Mouse (Mus musculus) effector memory CD4-positive, alpha-beta T cell, adult 5 months (primary cell): Measurements from ENCODE around the gene Capn5. TPM values are rescaled to one million over a fixed set of nuclear protein-coding genes. Genes with fewer than 3 reads are reported as not detected.

Experiments used
- polyA plus RNA-seq: library from polyadenylated mRNA; unstranded; fragments of 100-300 nt; shearing (Covaris generic); gene quantifications from one replicate; pipeline ENCODE4 v1.2.1, GENCODE M21; 2017

Capn5 gene
- polyA plus RNA-seq, result 0.52 TPM

GRCm38 (mm10) chr7:98177929-98178559, at the start of gene Capn5:
Capn5 (minus strand) TSS chr7:98178274.

GRCm38 (mm10) chr7:98199381-98199780, 21.3 kb upstream of the Capn5 start, which contains the start of gene B3gnt6:
B3gnt6 (minus strand) TSS chr7:98199481.

GRCm38 (mm10) chr7:98145402-98145801, 32.7 kb downstream of the Capn5 start, which contains the start of gene Omp:
Omp (minus strand) TSS chr7:98145502.

GRCm38 (mm10) chr7:98119179-98119960, 58.7 kb downstream of the Capn5 start, which contains the start of gene Myo7a:
Myo7a (minus strand) TSS chr7:98119524.

Other genes with a start within 250 kb of the Capn5 start
- 2.2 TPM for gene Myo7a, start 58.8 kb downstream of the Capn5 start, polyA plus RNA-seq
- gene Omp, start 32.8 kb downstream of the Capn5 start, polyA plus RNA-seq, result not detected
- not detected for gene B3gnt6, start 21.2 kb upstream of the Capn5 start, polyA plus RNA-seq
- 8.8 TPM for gene Acer3, start 142.9 kb upstream of the Capn5 start, polyA plus RNA-seq
- not detected for gene Tsku, start 183.1 kb upstream of the Capn5 start, polyA plus RNA-seq